Mouse (Mus musculus) forebrain, embryonic 12.5 days (tissue): ENCODE measurements at regions not wholly inside any gene's neighbourhood (a gene's known extent, or its start where the extent isn't known, plus 50 kb on each side); places are given as distances from the start of the nearest gene placed in this dataset.

Source experiments
- ATAC-seq: fragments of 200-750 bp; cut with Nextera tagmentation; 2 replicates; pipeline ENCODE4 v1.8.0; 2017; ENCODE audit warnings: moderate TSS enrichment; ENCODE audit not compliant: low FRiP score
- H3K27ac ChIP-seq: fragments of 300-500 bp; sonication (generic); 2 replicates; pipeline ENCODE4 v1.5.1; 2016; ENCODE audit warnings: mild to moderate bottlenecking
- H3K27me3 ChIP-seq: fragments of 300-500 bp; sonication (generic); 2 replicates; pipeline ENCODE4 v1.6.1; 2016; ENCODE audit warnings: mild to moderate bottlenecking
- H3K36me3 ChIP-seq: fragments of 300-500 bp; sonication (generic); replicated peaks from 2 replicates; pipeline ENCODE4 v1.6.1; 2016; ENCODE audit warnings: mild to moderate bottlenecking
- H3K4me1 ChIP-seq: fragments of 300-500 bp; sonication (generic); 2 replicates; pipeline ENCODE4 v1.6.1; 2016
- H3K4me2 ChIP-seq: fragments of 300-500 bp; sonication (generic); 2 replicates; pipeline ENCODE4 v1.6.1; 2016; ENCODE audit warnings: mild to moderate bottlenecking, moderate library complexity
- H3K4me3 ChIP-seq: fragments of 300-500 bp; sonication (generic); replicated peaks from 2 replicates; pipeline ENCODE4 v1.5.1; 2016; ENCODE audit warnings: mild to moderate bottlenecking
- H3K9ac ChIP-seq: fragments of 300-500 bp; sonication (generic); 2 replicates; pipeline ENCODE4 v1.6.1; 2016; ENCODE audit warnings: mild to moderate bottlenecking
- H3K9me3 ChIP-seq: fragments of 300-500 bp; sonication (generic); 2 replicates; pipeline ENCODE4 v1.6.1; 2016
- WGBS: fragments of 180-500 bp; shearing (Covaris S2); methylation state at CpG from one replicate; pipeline ENCODE4 v1.1.7; 2016; 5-methylcytosine and 5-hydroxymethylcytosine counted together

DNA sequence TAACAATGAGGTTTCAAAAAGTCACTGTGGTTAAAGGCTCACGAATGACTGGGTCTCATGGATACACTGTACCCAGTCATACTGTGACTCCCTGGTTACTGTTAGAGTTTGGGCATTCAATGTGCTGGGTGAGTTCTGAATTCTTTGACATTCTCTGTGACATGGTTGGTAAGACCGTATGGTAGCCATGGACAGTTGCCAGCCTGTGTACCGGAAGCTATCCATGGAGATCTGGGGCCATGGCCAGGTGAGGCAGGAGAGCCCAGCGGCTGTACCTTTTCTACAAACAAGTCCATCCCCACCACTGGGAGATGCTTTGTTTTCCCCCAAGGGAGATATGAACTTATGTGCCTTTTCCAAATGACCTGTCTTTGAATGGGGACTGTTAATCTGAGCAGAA, 126.4 kb downstream of the Irx2 start:
- WGBS: 97% methylated on average over 4 of the region's 4 CpGs
- ATAC-seq: no peak
- no peaks in the 10 kb centered on the region for H3K9me3 ChIP-seq
- H3K27me3 ChIP-seq: peaks cover 15% of the 10 kb centered on the region; the same call in 1 of the 2 replicates
- no peak overlapping the region for H3K4me3 ChIP-seq
- no peak overlapping the region for H3K27ac ChIP-seq
- H3K4me1 ChIP-seq: peaks cover 2% of the 10 kb centered on the region; the same call in 1 of the 2 replicates
- no peak overlapping the region for H3K9ac ChIP-seq
- no peak overlapping the region for H3K4me2 ChIP-seq
- H3K36me3 ChIP-seq: no peaks in the 10 kb centered on the region

DNA sequence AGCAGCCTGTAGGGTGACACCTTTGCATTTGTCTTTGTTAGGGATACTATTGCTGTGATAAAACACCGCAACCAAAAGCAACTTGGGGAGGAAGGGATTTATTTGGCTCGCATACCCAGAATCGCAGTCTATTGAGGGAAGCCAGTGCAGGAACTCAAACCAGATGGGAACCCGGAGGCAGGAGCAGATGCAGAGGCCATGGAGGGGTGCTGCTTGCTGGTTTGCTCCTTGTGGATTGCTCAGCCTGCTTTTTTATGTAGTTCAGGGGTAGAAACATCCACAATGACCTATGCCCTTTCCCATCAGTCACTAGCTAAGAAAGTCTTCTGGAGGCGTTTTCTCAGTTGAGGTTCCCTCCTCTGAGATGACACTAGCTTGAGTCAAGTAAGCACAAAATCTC, 133.9 kb downstream of the Irx2 start:
- no peak overlapping the region for H3K4me3 ChIP-seq
- ATAC-seq: no peak
- no peaks in the 10 kb centered on the region for H3K36me3 ChIP-seq
- H3K27me3 ChIP-seq: peaks cover 8% of the 10 kb centered on the region; the same call in 1 of the 2 replicates
- no peaks in the 10 kb centered on the region for H3K9me3 ChIP-seq
- H3K4me1 ChIP-seq: no peaks in the 10 kb centered on the region
- WGBS: 84% methylated on average over 5 of the region's 5 CpGs
- H3K4me2 ChIP-seq: no peak overlapping the region
- H3K9ac ChIP-seq: no peak overlapping the region
- H3K27ac ChIP-seq: no peak overlapping the region

DNA sequence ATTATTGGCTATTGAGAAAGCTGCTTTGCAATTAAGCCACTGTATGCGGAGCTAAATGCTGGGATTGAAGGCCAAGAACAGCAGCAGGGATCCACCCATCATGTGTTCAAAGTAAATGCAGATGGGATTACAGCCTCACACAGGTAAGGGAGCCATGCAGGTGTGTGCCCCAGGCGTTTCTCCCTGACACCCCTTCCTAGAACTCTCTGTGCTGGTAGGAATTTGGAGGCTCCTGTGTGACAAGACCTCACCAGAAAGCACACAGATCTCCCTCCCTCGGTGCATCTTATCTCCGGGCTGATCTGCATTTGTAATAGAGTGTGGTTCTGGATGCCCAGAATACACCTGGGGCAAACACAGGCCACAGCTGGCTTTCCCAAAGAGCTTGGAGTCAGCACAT, 134.7 kb downstream of the Irx2 start:
- no peaks in the 10 kb centered on the region for H3K4me1 ChIP-seq
- no peak overlapping the region for H3K4me3 ChIP-seq
- no peaks in the 10 kb centered on the region for H3K36me3 ChIP-seq
- no peaks in the 10 kb centered on the region for H3K9me3 ChIP-seq
- H3K27ac ChIP-seq: no peak overlapping the region
- WGBS: 62% methylated on average over 4 of the region's 4 CpGs
- H3K9ac ChIP-seq: no peak overlapping the region
- no peak overlapping the region for H3K4me2 ChIP-seq
- H3K27me3 ChIP-seq: peaks cover 8% of the 10 kb centered on the region; the same call in 1 of the 2 replicates
- no peak for ATAC-seq

DNA sequence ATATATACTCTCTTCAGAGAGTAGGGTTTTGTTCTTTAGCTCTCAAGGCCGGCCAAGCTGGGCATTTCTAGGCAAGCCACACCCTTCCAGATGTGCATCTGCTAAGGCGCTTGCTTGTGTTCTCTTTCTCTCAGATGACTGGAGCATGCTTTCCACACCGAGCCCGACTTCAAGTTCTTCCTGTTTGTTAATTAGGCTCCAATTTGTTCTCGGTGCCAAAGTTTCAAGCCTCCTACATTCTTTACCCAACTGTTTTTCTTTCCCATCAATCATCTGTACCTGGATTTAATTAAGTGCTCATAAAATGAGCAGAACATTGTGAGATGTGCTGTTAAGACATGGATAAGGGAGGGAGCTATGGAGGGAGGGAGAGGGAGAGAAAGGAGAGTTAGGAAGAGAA, 138.7 kb downstream of the Irx2 start:
- no peaks in the 10 kb centered on the region for H3K9me3 ChIP-seq
- no peak overlapping the region for H3K27ac ChIP-seq
- ATAC-seq: no peak
- 67% methylated on average over 5 of the region's 5 CpGs for WGBS
- H3K4me1 ChIP-seq: no peaks in the 10 kb centered on the region
- peaks cover 8% of the 10 kb centered on the region; the same call in 1 of the 2 replicates for H3K27me3 ChIP-seq
- no peak overlapping the region for H3K4me3 ChIP-seq
- H3K4me2 ChIP-seq: no peak overlapping the region
- H3K36me3 ChIP-seq: no peaks in the 10 kb centered on the region
- H3K9ac ChIP-seq: no peak overlapping the region

DNA sequence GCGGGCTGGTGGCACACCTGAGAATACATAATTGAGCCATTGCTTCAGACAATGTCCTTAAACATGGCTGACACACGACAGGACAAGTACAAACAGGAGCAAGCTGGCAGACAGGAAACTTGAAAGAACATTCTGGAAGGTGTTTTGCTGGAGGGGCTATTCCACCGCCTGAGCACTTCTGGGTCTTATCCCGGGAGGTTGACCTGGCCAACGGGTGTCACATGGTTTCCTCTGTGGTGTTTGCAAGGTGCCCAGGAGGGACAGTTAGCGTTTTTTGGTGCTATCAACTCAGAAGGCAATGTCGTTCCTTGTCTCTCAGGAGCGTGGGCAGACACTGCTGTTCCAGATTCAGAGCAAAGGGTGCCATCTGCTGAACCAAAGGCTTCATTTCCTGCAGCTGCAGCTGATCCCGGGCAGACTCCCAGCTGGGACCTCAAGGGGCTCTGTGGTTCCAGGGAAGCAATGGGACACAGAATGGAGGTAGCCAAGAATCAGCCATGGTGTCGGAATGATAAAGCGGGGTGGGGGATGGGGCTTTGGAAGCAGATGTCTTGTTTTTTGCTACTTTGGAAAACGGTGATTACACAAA, 140.5 kb downstream of the Irx2 start:
- no peak for ATAC-seq
- Histone ChIP-seq H3K9ac (no peak overlapping the region), H3K4me2 (no peak overlapping the region), H3K9me3 (no peaks in the 10 kb centered on the region), H3K27me3 (peaks cover 8% of the 10 kb centered on the region; the same call in 1 of the 2 replicates), H3K4me1 (no peaks in the 10 kb centered on the region), H3K4me3 (no peak overlapping the region), H3K36me3 (no peaks in the 10 kb centered on the region), H3K27ac (no peak overlapping the region)
- 76% methylated on average over 12 of the region's 12 CpGs for WGBS

DNA sequence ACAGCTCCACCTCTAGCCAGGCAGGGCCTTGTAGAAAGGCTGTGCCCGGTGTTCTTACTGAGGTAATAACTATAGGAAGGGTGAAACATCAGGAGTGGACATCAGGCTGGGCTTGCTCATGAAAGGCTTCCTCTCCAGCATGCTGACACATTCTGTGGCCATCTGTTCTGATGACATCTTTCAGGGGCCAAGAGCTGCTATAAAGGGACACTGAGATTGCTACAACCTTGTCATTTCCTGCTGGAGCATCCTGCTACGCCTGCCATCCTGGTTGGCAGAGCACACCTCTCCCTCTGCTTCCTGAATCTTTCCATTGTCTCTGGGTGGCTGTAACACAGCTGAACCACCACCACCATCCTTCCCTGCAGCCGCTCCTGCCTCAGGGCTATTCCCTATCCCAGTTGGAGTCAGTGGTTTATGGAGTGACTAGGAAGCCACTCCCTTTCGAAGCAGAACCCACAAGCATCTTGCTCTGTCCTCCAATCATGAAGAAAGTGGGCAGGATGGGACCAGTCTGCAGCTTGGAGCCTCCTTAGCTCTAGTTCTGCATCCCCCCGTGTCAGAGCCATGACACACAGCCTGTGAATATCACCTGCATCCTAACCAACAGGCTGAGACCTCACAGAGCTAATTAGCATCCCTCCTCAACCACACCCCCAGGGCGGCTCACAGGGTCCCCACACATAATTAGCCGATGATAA, 154.6 kb downstream of the Irx2 start:
- Histone ChIP-seq H3K27ac (no peak overlapping the region), H3K9me3 (no peaks in the 10 kb centered on the region), H3K9ac (no peak overlapping the region), H3K4me2 (no peak overlapping the region), H3K27me3 (peaks cover 32% of the 10 kb centered on the region), H3K36me3 (no peaks in the 10 kb centered on the region), H3K4me1 (no peaks in the 10 kb centered on the region), H3K4me3 (no peak overlapping the region)
- WGBS: 67% methylated on average over 7 of the region's 7 CpGs
- ATAC-seq: no peak

DNA sequence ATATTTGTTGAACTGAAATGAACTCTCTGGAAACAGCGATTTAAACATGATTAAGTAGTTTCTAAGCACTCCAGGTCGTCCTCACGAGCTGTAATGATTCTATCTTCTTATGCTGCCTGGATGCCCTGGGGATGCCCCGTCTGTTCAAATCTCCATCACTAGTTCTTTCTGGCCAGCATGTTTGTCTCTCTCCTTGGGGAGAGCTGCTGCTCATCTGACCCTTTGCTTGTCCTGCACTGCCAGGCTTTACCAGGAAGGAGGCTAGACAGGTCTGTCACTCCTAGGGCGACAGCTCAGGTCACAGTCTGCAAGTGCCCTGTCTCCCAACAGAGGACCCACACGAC, 155.1 kb downstream of the Irx2 start:
- Histone ChIP-seq H3K36me3 (no peaks in the 10 kb centered on the region), H3K27me3 (peaks cover 32% of the 10 kb centered on the region), H3K4me1 (no peaks in the 10 kb centered on the region), H3K9ac (no peak overlapping the region), H3K9me3 (no peaks in the 10 kb centered on the region), H3K4me2 (no peak overlapping the region), H3K27ac (no peak overlapping the region), H3K4me3 (no peak overlapping the region)
- ATAC-seq: no peak
- WGBS: 62% methylated on average over 6 of the region's 6 CpGs

DNA sequence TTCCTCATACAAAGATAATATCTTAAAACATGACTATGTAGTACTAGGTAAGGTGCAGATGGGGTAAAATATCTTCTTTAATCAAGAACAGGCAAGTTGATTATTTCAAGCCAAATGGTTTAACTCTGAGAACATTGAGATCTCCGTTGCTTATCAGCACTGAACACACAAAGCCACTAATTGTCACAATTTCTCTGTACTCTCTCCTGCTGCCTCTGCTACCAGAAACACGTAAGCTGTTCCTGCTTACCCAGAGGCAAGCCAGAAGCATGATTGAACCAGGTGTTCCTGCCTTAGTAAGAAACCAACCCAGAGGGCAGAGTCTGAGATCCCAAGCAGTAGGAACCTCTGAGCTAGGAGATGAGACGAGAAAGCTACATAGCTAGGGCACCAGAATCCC, 164.1 kb downstream of the Irx2 start:
- Histone ChIP-seq H3K36me3 (no peaks in the 10 kb centered on the region), H3K4me2 (no peak overlapping the region), H3K9ac (no peak overlapping the region), H3K4me1 (0 out of 2 replicates have a peak, but pooled peaks cover 4% of the 10 kb centered on the region), H3K27me3 (peaks cover 5% of the 10 kb centered on the region; the same call in 1 of the 2 replicates), H3K27ac (no peak overlapping the region), H3K4me3 (no peak overlapping the region), H3K9me3 (no peaks in the 10 kb centered on the region)
- 78% methylated on average over 3 of the region's 3 CpGs for WGBS
- ATAC-seq: no peak

DNA sequence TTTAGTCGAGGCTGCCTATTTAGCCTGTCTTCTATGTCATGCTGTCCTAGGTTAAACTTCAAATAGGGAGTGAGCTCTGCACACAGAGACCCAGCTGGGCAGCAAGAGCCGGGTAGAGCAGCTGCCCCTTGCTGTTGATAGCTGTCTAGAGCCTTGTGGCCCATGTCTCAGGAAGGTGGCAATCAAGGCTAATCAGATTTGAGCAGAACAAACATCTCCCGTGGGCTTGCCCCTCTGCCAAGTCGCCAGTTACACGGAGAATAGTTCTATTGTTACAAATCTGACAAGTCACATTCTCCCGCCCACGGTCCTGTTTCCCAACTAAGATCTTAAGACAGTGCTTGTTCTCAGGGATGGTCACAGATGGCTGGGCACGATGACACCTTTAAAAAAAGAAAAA, 171.4 kb downstream of the Irx2 start:
- Histone ChIP-seq H3K4me2 (no peak overlapping the region), H3K9ac (no peak overlapping the region), H3K9me3 (no peaks in the 10 kb centered on the region), H3K36me3 (no peaks in the 10 kb centered on the region), H3K27me3 (peaks cover 32% of the 10 kb centered on the region), H3K4me3 (no peak overlapping the region), H3K27ac (no peak overlapping the region), H3K4me1 (peaks cover 10% of the 10 kb centered on the region)
- WGBS: 12% methylated on average over 8 of the region's 8 CpGs
- ATAC-seq: no peak

DNA sequence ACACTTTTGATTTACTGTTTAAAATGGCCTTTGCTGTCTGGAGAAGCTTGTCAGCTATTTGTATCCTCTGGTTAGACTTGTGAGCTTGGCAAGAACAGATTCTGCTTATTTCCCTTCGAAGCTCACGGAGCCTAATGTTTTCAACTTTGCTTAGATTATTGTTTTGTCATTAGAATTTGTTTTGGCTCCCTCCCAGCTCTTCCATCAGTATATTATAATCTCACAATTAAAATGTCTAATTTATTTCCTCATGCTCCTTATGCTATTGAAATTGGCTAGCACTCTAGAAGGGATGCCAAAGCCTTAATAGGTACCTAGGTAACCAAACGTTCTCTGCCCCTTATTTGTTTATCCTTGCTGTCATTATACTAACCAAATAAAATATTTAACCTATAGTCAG, 171.9 kb downstream of the Irx2 start:
- no peak overlapping the region for H3K9ac ChIP-seq

DNA sequence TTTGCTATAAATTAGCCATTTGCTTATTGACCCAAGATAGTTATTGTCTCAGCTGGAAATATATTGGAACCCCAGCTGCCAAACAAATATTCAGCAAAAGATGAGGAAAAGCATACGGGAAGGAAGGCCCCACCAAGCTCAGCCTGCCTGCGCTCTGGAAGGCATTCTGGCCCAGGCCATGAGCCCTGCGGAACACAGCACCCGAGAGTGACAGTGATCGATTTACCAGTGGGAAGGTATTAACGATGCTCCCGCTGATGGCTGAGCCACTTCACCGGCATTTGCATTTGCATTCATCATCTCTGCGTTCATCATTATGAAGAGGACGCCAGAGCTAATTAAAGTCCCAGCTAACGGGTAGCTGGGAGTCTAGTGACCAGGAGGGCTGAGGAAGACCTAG, 174.8 kb downstream of the Irx2 start:
- Histone ChIP-seq H3K4me2 (no peak overlapping the region), H3K4me3 (no peak overlapping the region), H3K4me1 (peaks cover 9% of the 10 kb centered on the region), H3K9me3 (no peaks in the 10 kb centered on the region), H3K9ac (no peak overlapping the region), H3K27me3 (peaks cover 35% of the 10 kb centered on the region), H3K27ac (no peak overlapping the region), H3K36me3 (no peaks in the 10 kb centered on the region)
- ATAC-seq: no peak
- 37% methylated on average over 11 of the region's 11 CpGs for WGBS

More for the DNA sequence above, 171.9 kb downstream of the Irx2 start:
- peaks cover 9% of the 10 kb centered on the region for H3K4me1 ChIP-seq
- 60% methylated on average over 3 of the region's 3 CpGs for WGBS
- ATAC-seq: no peak
- H3K27ac ChIP-seq: no peak overlapping the region
- H3K9me3 ChIP-seq: no peaks in the 10 kb centered on the region
- no peaks in the 10 kb centered on the region for H3K36me3 ChIP-seq
- H3K4me3 ChIP-seq: no peak overlapping the region
- no peak overlapping the region for H3K4me2 ChIP-seq
- H3K27me3 ChIP-seq: peaks cover 33% of the 10 kb centered on the region

DNA sequence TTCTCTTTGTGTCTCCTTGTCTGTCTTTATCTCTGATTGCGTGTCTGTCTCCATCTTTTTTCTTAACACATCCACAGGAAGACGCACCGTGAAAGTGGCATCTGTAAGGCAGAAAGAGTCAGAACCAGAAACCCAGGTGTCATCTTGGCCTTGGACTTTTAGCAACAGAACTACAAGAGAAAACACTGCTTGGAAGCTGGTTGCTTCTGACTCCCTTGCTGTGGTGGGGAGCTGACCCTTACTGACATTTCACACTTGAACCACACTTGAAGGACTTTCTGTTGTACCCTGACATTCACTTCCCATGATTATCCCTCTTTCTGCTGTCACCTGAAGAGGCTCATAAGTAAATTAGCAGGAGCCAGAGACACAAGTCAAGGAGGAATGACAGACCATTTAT, 180.6 kb downstream of the Irx2 start:
- 86% methylated on average over 3 of the region's 3 CpGs for WGBS
- no peak overlapping the region for H3K4me3 ChIP-seq
- no peak overlapping the region for H3K4me2 ChIP-seq
- no peaks in the 10 kb centered on the region for H3K36me3 ChIP-seq
- no peak overlapping the region for H3K9ac ChIP-seq
- no peak overlapping the region for H3K27ac ChIP-seq
- H3K27me3 ChIP-seq: peaks cover 52% of the 10 kb centered on the region
- no peak for ATAC-seq
- no peaks in the 10 kb centered on the region for H3K4me1 ChIP-seq
- no peaks in the 10 kb centered on the region for H3K9me3 ChIP-seq

DNA sequence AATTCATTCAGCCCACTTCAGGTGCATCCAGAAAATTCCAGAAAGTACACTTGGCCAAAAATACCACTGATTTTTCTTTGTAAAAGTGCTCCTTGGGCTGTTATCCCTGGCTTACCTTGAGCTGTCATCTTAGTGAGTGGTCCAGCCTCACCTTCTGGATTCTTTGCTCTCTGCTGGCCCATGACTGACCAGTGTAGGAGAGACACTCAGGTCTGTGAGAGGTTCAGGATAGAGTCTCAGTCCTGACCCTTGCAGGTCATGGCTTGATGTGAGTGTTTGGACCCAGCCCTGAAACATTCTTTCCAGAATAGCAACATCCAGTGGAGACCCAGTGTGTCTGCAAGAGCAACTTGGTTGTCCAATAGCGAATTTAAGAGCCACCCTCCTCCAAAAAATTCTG, 182.0 kb downstream of the Irx2 start:
- Histone ChIP-seq H3K4me3 (no peak overlapping the region), H3K4me1 (peaks cover 11% of the 10 kb centered on the region), H3K9ac (no peak overlapping the region), H3K4me2 (no peak overlapping the region), H3K27ac (no peak overlapping the region), H3K27me3 (peaks cover 59% of the 10 kb centered on the region), H3K36me3 (no peaks in the 10 kb centered on the region), H3K9me3 (no peaks in the 10 kb centered on the region)
- WGBS: 76% methylated on average over 1 of the region's 1 CpGs
- ATAC-seq: no peak
